Mouse (Mus musculus): ENCODE results near the gene Stn1.
"Not testable (repeated sequence)": the region's sequence is repeated elsewhere in the genome, so short reads cannot be mapped to it uniquely, and the experiment has no call there.

The Stn1 gene

DNA sequence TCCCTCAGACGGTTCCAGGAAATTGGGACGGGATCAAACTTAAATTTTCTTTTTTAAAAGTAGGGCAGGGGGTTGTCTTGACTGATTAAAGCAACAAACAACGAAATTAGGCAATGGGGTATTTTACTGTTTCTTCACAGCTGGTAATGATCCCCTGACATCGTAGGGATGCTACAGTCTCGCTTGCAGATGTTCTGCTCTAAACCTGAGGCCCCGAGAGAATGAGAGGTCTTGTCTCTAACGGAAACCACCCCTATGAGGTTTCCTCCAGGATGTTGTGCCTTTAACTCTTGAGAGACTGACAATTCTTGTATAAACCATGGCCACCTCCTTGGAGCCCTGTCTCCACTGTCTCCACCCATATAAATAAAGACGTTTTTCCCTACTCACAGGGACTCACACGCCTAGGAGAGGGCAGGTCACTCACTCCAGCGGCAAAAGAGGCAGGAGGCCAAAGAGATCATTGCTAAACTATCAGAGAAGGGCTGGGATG is at the start of gene Stn1:
Gene Stn1, minus strand, starts transcription at position 208 of the 493 bp plus-strand sequence.
- DNase-seq (ENCODE audit: low spot score), result peak; percentile 28

GRCm38 (mm10) chr19:47587009-47587408 is 49.7 kb upstream of the Stn1 start:
- DNase-seq (ENCODE audit: low spot score), result no peak

DNA sequence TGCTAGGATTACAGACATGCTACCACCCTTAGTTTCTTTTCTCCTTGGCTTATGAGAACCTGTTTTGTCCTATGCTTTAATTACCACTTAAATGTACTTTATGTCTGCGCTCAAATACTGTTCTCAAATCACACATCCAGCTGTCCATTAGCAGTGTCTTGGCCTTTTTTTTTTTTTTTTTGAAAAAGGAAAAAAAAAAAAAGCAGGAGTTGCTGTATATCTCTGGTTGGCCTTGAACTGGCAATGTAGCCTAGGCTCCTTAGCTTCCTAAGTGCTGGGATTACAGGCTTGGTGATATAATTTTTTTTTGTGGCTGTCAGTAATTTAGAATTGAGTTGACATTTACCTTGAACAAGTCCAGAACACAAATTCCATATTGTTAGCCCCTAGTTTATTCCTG is 48.5 kb upstream of the Stn1 start:
- no peak for DNase-seq (ENCODE audit: low spot score)

DNA sequence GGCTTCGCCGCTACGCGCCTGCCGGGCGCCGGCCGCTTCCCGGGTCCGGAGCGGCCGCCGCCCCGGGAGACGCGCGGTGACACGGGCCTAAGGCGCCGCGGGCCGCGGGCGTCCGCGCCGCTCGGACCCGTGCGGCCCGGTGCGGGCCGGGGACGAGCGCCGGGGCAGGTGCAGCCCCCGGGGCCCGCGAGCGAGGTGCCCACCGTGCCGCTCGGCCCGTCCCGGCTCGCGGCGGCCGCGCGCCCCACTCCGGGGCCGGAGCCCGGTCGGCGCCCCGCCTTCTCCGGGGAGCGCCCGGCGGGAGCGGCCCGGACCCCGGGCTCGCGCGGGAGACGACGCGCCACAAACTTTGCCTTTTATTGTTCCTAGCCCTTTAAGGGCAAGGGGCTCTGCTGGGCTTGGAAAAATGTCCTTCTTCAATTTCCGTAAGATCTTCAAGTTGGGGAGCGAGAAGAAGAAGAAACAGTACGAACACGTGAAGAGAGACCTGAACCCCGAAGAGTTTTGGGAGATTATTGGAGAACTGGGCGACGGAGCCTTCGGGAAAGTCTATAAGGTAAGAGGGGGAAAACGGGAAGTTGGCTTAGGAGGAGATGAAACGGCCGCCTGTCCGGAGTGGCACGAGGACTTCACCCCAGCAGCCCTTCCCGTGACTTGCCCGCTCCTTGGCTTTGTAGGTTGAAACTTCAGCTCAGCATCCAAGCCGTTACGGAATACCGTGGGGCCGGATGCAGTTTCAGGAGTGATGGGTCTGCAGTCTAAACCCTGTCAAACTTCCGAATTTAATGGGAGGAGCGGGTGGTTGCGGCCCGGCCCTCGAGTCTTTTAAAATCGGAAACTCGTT is 42.7 kb upstream of the Stn1 start:
- DNase-seq (ENCODE audit: low spot score), result no peak

DNA sequence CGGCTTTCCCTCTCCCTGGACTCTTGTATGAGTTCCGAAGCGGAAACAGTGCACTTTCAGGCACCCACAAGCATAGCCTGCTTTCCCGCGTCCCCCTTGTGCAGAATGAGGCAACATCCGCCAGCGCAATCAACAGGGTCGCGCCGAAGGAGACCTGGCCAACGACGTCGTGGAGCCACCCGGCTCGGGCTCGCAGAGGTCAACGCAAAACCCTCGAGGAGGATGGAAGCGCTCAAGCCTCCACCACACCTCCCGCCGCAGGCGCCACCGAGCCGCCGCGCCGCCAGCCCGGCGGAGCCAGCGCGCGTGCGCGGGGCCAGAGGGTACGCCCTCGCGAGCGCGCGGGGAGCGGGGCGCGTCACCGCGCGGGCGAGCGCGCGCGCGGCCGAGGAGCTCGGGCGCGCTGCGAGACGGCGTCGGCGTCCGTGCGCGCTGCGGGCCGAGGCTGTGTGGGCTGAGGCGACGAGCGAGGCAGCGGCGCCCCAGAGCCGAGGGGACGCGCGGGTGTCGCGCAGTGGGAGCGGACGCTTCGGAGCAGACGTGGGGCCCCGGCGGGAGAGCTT is 42.0 kb upstream of the Stn1 start, which contains the start of gene Slk:
Gene Slk, plus strand, starts transcription at position 454 of the 563 bp plus-strand sequence.
- DNase-seq (ENCODE audit: low spot score), result peak; percentile 72

DNA sequence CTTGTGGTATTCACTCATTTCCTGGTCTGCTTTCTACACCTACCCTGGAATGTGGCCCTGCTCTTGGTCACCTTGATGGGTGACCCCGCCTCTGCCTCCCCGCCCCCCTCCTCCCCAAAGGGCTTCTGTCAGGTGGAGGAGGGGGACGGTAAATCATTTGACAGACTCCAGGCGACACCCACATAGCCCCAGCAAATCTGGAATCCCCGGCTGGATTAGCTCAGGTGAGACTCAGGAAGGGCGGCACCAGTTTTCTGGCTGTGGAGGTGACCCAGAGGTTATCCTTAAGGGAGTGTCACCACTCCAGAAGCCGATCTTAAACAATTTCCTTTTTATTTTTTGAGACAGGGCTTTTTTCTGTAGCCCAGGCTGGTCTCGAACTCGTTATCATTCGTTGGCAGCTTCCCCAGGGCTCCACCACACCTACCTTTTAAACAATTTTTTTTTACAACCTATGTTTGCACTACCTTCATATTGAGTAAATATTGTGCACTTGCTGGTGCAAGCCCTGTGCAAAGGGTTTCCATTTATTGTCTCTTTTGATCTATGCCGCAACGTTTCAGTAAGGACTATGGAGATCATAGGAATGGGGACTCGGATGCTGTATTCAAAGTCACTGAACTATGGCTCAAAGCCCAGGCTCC is 41.4 kb upstream of the Stn1 start:
- no peak for DNase-seq (ENCODE audit: low spot score)

- no peak for DNase-seq (ENCODE audit: low spot score)
Measured at GRCm38 (mm10) chr19:47573718-47574117, 36.4 kb upstream of the Stn1 start.

DNA sequence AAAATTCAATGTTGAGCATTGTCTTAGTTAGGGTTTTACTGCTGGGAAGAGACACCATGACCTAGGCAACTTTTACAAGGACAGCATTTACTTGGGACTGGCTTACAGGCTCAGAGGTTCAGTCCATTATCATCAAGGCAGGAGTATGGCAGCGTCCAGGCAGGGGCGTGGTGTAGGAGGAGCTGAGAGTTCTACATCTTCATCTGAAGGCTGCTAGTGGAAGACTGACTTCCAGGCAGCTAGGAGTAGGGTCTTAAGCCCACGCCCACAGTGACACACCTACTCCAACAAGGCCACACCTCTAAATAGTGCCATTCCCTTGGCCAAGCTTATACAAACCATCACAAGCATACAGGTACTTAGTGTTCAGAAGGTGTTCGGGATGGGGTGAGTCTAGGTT is 34.7 kb upstream of the Stn1 start:
- not testable (repeated sequence) for DNase-seq (ENCODE audit: low spot score)

- no peak for DNase-seq (ENCODE audit: low spot score)
Measured at GRCm38 (mm10) chr19:47570042-47570441, 32.7 kb upstream of the Stn1 start.

GRCm38 (mm10) chr19:47565994-47566393 is 28.7 kb upstream of the Stn1 start:
- no peak for DNase-seq (ENCODE audit: low spot score)

- no peak for DNase-seq (ENCODE audit: low spot score)
Measured at GRCm38 (mm10) chr19:47565031-47565654, 27.8 kb upstream of the Stn1 start.

- no peak for DNase-seq (ENCODE audit: low spot score)
Measured at GRCm38 (mm10) chr19:47563715-47564114, 26.4 kb upstream of the Stn1 start.

- DNase-seq (ENCODE audit: low spot score), result no peak
Measured at GRCm38 (mm10) chr19:47561996-47562441, 24.7 kb upstream of the Stn1 start.

DNA sequence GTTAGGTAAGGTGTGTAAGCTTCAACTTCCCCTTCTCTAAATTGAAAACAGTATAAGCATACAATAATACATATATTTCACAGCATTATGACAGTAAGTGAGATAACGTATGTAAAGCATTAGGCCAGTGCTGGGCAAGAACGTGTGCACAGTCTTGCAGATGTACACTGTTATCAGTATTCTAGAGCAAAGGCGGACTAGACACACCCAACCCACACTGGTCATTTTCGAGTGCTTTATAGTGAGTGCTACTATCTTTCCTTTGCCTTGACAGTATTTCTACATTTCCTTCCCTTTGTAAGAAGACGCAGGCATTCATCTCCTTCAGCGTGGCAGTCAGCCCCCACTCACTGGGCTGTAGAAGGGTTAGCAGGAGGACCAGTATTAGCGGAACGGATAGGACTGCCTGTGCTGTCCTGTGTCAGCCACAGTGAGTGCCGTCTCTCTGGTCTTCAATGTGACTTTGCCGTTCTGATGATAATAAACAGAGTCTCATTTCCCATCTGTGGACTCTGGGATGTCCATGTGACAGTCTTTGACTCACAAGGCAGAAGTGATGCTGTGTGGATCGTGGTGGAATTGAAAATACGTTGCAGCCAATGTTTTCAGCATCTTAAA is 23.3 kb upstream of the Stn1 start:
- no peak for DNase-seq (ENCODE audit: low spot score)

GRCm38 (mm10) chr19:47559751-47560512 is 22.6 kb upstream of the Stn1 start:
- DNase-seq (ENCODE audit: low spot score), result peak; percentile 18

DNA sequence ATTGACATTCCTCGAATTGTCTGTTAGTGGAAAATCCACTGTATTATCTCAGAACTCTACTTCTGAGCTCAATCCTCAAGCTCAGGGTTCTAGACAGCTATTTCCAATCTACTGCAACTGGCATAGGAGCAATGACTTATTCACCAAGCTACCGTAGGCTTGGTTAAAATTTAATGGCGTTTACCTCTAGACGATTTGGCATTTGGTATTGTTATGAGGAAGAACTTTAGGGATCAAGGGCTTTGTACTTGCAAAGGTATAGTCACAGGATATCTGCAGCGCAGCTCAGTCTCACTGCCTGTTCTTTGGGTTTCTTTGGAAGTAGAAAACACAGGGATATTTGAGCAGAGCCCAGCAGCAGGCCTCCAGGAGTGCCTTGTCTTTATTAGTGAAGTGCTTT is 21.8 kb upstream of the Stn1 start:
- no peak for DNase-seq (ENCODE audit: low spot score)

DNA sequence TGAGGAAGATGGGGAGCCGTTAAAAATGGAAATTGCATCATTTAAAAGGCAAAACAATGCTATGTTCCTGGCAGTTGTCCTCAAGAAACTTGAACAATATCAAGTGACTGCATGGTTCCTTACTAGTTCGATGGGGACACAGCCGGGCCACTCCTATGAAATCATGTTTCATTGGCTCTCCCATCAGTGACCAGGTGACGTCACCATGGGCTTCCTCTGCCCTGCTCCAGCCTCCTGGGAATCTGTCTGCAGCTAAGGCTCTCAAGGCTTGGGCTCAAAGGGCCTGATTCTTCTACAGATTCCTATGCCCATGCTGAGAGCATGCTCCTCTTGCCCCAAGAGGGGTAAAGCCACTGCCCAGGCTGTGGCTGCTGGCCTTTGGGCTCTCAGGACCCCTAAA is 12.3 kb upstream of the Stn1 start:
- no peak for DNase-seq (ENCODE audit: low spot score)

GRCm38 (mm10) chr19:47549174-47549573 is 11.9 kb upstream of the Stn1 start:
- no peak for DNase-seq (ENCODE audit: low spot score)

DNA sequence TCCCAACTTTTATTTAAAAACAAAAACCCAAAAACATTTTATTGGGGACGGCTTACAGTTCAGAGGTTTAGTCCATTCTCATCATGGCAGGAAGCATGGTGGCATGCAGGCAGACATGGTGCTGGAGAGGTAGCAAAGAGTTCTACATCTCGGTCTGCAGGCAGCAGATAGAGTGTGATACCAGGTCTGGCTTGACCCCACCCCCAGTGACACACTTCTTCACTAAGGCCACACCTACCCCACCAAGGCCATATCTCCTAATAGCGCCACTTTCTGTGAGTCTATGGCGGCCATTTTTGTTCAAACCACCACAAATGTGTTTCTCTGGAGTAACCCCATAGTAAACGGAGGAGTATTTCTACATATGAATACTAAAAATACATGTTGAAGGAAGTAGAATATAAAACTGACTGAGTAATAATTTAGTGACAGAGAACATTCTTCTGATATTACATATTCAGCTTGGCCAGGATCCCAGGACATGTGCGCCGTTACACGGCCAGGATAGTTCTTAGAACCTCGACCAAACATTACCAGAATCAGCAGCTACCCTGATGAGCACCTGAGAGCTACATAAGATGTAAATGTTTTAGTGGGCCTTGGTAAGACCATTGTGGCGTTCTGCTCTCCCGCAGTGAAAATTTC is 11.2 kb upstream of the Stn1 start:
- DNase-seq (ENCODE audit: low spot score), result no peak

DNA sequence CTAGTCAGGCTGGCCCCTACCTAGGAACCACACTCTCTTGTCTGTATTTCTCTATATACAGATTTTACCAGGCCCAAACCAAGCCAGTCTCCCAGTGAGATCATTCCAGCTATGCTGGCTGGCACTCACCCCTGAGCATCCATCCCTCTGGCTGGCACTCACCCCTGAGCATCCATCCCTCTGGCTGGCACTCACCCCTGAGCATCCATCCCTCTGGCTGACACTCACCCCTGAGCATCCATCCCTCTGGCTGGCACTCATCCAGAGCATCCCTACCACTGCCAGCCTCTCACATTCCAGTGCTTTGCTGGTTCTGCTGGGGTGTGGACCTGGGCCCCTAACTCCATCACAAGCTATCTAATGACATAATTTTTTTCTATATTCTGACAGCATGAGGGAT is 8.2 kb upstream of the Stn1 start:
- no peak for DNase-seq (ENCODE audit: low spot score)

DNA sequence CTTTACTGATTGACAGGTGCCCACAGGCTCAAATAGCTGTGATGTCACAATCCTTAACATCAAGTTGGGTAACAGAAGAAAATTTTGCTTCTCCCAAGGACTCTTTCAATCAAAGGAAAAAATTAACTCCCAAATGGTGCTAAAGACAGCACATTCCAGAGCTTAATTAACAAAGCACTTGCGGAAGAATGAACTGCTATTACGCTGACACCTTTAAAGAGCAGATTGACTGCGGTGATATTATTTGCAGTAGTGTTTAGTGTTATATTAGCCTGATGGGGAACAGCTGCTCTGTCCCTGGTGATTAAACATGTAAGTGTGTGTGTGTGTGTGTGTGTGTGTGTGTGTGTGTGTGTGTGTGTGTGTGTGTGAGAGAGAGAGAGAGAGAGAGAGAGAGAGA is 7.7 kb upstream of the Stn1 start:
- DNase-seq (ENCODE audit: low spot score), result no peak
